Mouse (Mus musculus) neural tube, embryonic 12.5 days (tissue): ENCODE results near the gene Sh2b1. TPM values are rescaled to one million over a fixed set of nuclear protein-coding genes. Genes with fewer than 3 reads are reported as not detected.

Source experiments
- ATAC-seq: fragments of 200-750 bp; cut with Nextera tagmentation; 2 replicates; pipeline ENCODE4 v1.8.0; 2017; ENCODE audit warnings: low read depth, mild to moderate bottlenecking, moderate TSS enrichment, moderate library complexity; ENCODE audit not compliant: low FRiP score
- H3K27ac ChIP-seq: fragments of 300-500 bp; sonication (generic); 2 replicates; pipeline ENCODE4 v1.5.1; 2016
- H3K27me3 ChIP-seq: fragments of 300-500 bp; sonication (generic); replicated peaks from 2 replicates; pipeline ENCODE4 v1.6.1; 2016; ENCODE audit warnings: mild to moderate bottlenecking
- H3K36me3 ChIP-seq: fragments of 300-500 bp; sonication (generic); 2 replicates; pipeline ENCODE4 v1.6.1; 2016; ENCODE audit warnings: mild to moderate bottlenecking
- H3K4me1 ChIP-seq: fragments of 300-500 bp; sonication (generic); 2 replicates; pipeline ENCODE4 v1.6.1; 2016
- H3K4me2 ChIP-seq: fragments of 300-500 bp; sonication (generic); replicated peaks from 2 replicates; pipeline ENCODE4 v1.6.1; 2016; ENCODE audit warnings: mild to moderate bottlenecking
- H3K4me3 ChIP-seq: fragments of 300-500 bp; sonication (generic); 2 replicates; pipeline ENCODE4 v1.5.1; 2016
- H3K9ac ChIP-seq: fragments of 300-500 bp; sonication (generic); 2 replicates; pipeline ENCODE4 v1.6.1; 2016; ENCODE audit warnings: mild to moderate bottlenecking
- H3K9me3 ChIP-seq: fragments of 300-500 bp; sonication (generic); 2 replicates; pipeline ENCODE4 v1.6.1; 2016; ENCODE audit warnings: mild to moderate bottlenecking
- WGBS: fragments of 180-500 bp; shearing (Covaris S2); methylation state at CpG from one replicate; pipeline ENCODE4 v1.1.7; 2016; 5-methylcytosine and 5-hydroxymethylcytosine counted together
- polyA plus RNA-seq: library from polyadenylated mRNA; unstranded; fragments of >200 nt; fragmentation: Nextera tagmentation; extraction: Ambion mirVana; gene quantifications from 2 replicates; pipeline ENCODE4 v1.2.1, GENCODE M21; 2016

The Sh2b1 gene
- polyA plus RNA-seq, 1 experiment from 2014 or later: 62.9 TPM

GRCm38 (mm10) chr7:126472713-126473112 is 2.5 kb downstream of the Sh2b1 start:
- H3K27ac ChIP-seq: no peak overlapping the region
- 92% methylated on average over 16 of the region's 16 CpGs for WGBS

GRCm38 (mm10) chr7:126472306-126472705 is 2.9 kb downstream of the Sh2b1 start:
- peaks cover 16% of the 10 kb centered on the region for H3K4me1 ChIP-seq
- 89% methylated on average over 13 of the region's 13 CpGs for WGBS
- no peak overlapping the region for H3K4me2 ChIP-seq
- no peak overlapping the region for H3K27ac ChIP-seq
- no peaks in the 10 kb centered on the region for H3K27me3 ChIP-seq
- no peak overlapping the region for H3K9ac ChIP-seq
- peaks cover 56% of the 10 kb centered on the region for H3K36me3 ChIP-seq
- ATAC-seq: no peak
- no peaks in the 10 kb centered on the region for H3K9me3 ChIP-seq
- no peak overlapping the region for H3K4me3 ChIP-seq

More at GRCm38 (mm10) chr7:126472713-126473112, 2.5 kb downstream of the Sh2b1 start:
- Histone ChIP-seq H3K4me3 (no peak overlapping the region), H3K9me3 (no peaks in the 10 kb centered on the region), H3K36me3 (peaks cover 52% of the 10 kb centered on the region), H3K27me3 (no peaks in the 10 kb centered on the region), H3K4me1 (peaks cover 16% of the 10 kb centered on the region), H3K9ac (no peak overlapping the region), H3K4me2 (no peak overlapping the region)
- no peak for ATAC-seq

GRCm38 (mm10) chr7:126471853-126472252 is 3.4 kb downstream of the Sh2b1 start:
- Histone ChIP-seq H3K9ac (no peak overlapping the region), H3K36me3 (peaks cover 60% of the 10 kb centered on the region)

GRCm38 (mm10) chr7:126471361-126471760 is 3.9 kb downstream of the Sh2b1 start:
- Histone ChIP-seq H3K27ac (no peak overlapping the region), H3K4me1 (peaks cover 16% of the 10 kb centered on the region), H3K4me3 (no peak overlapping the region), H3K27me3 (no peaks in the 10 kb centered on the region), H3K9me3 (no peaks in the 10 kb centered on the region), H3K4me2 (no peak overlapping the region), H3K9ac (no peak overlapping the region), H3K36me3 (peaks cover 65% of the 10 kb centered on the region)
- 93% methylated on average over 5 of the region's 5 CpGs for WGBS
- no peak for ATAC-seq

More at GRCm38 (mm10) chr7:126471853-126472252, 3.4 kb downstream of the Sh2b1 start:
- H3K4me2 ChIP-seq: no peak overlapping the region
- ATAC-seq: no peak
- WGBS: 94% methylated on average over 4 of the region's 4 CpGs
- H3K27ac ChIP-seq: no peak overlapping the region
- no peaks in the 10 kb centered on the region for H3K27me3 ChIP-seq
- H3K4me3 ChIP-seq: no peak overlapping the region
- H3K9me3 ChIP-seq: no peaks in the 10 kb centered on the region
- H3K4me1 ChIP-seq: peaks cover 16% of the 10 kb centered on the region

- peaks cover 12% of the 10 kb centered on the region for H3K4me1 ChIP-seq
- 89% methylated on average over 6 of the region's 6 CpGs for WGBS
- peaks cover 67% of the 10 kb centered on the region for H3K36me3 ChIP-seq
Measured at GRCm38 (mm10) chr7:126470077-126470476, 5.1 kb downstream of the Sh2b1 start.

GRCm38 (mm10) chr7:126467834-126468627 is 7.2 kb downstream of the Sh2b1 start:
- no peak for ATAC-seq

More at GRCm38 (mm10) chr7:126470077-126470476, 5.1 kb downstream of the Sh2b1 start:
- Histone ChIP-seq H3K9ac (no peak overlapping the region), H3K27ac (no peak overlapping the region), H3K9me3 (no peaks in the 10 kb centered on the region), H3K27me3 (no peaks in the 10 kb centered on the region), H3K4me3 (no peak overlapping the region), H3K4me2 (no peak overlapping the region)
- no peak for ATAC-seq

GRCm38 (mm10) chr7:126467271-126467670 is 8.0 kb downstream of the Sh2b1 start:
- Histone ChIP-seq H3K4me2 (no peak overlapping the region), H3K4me3 (no peak overlapping the region), H3K9me3 (no peaks in the 10 kb centered on the region), H3K4me1 (no peaks in the 10 kb centered on the region), H3K27ac (no peak overlapping the region), H3K36me3 (peaks cover 61% of the 10 kb centered on the region), H3K27me3 (no peaks in the 10 kb centered on the region), H3K9ac (no peak overlapping the region)
- WGBS: 72% methylated on average over 5 of the region's 5 CpGs
- no peak for ATAC-seq

More at GRCm38 (mm10) chr7:126467834-126468627, 7.2 kb downstream of the Sh2b1 start:
- Histone ChIP-seq H3K4me1 (no peaks in the 10 kb centered on the region), H3K27me3 (no peaks in the 10 kb centered on the region), H3K27ac (no peak overlapping the region), H3K4me3 (no peak overlapping the region), H3K36me3 (peaks cover 67% of the 10 kb centered on the region), H3K9ac (no peak overlapping the region), H3K9me3 (no peaks in the 10 kb centered on the region), H3K4me2 (no peak overlapping the region)
- 92% methylated on average over 18 of the region's 18 CpGs for WGBS

GRCm38 (mm10) chr7:126466707-126467106 is 8.5 kb downstream of the Sh2b1 start:
- ATAC-seq: no peak
- H3K4me3 ChIP-seq: no peak overlapping the region
- H3K36me3 ChIP-seq: peaks cover 56% of the 10 kb centered on the region
- H3K4me1 ChIP-seq: no peaks in the 10 kb centered on the region
- no peak overlapping the region for H3K4me2 ChIP-seq
- no peaks in the 10 kb centered on the region for H3K27me3 ChIP-seq
- 95% methylated on average over 5 of the region's 5 CpGs for WGBS
- H3K27ac ChIP-seq: no peak overlapping the region
- H3K9me3 ChIP-seq: no peaks in the 10 kb centered on the region
- no peak overlapping the region for H3K9ac ChIP-seq

- 76% methylated on average over 9 of the region's 9 CpGs for WGBS
- Histone ChIP-seq H3K4me3 (no peak overlapping the region), H3K27me3 (no peaks in the 10 kb centered on the region), H3K9ac (no peak overlapping the region), H3K4me2 (no peak overlapping the region), H3K36me3 (peaks cover 50% of the 10 kb centered on the region), H3K4me1 (no peaks in the 10 kb centered on the region), H3K27ac (no peak overlapping the region), H3K9me3 (no peaks in the 10 kb centered on the region)
- ATAC-seq: no peak
Measured at GRCm38 (mm10) chr7:126466116-126466515, 9.1 kb downstream of the Sh2b1 start.

- Histone ChIP-seq H3K9ac (no peak overlapping the region), H3K36me3 (peaks cover 43% of the 10 kb centered on the region), H3K27me3 (no peaks in the 10 kb centered on the region), H3K27ac (no peak overlapping the region), H3K4me2 (no peak overlapping the region), H3K4me3 (no peak overlapping the region), H3K4me1 (no peaks in the 10 kb centered on the region), H3K9me3 (no peaks in the 10 kb centered on the region)
- no peak for ATAC-seq
- 58% methylated on average over 7 of the region's 7 CpGs for WGBS
Measured at GRCm38 (mm10) chr7:126465246-126466030, 9.8 kb downstream of the Sh2b1 start.

GRCm38 (mm10) chr7:126464836-126465235 is 10.4 kb downstream of the Sh2b1 start:
- Histone ChIP-seq H3K4me2 (no peak overlapping the region), H3K27ac (no peak overlapping the region), H3K4me1 (no peaks in the 10 kb centered on the region), H3K4me3 (no peak overlapping the region), H3K27me3 (no peaks in the 10 kb centered on the region), H3K9ac (no peak overlapping the region), H3K36me3 (peaks cover 37% of the 10 kb centered on the region), H3K9me3 (no peaks in the 10 kb centered on the region)
- no peak for ATAC-seq
- 43% methylated on average over 5 of the region's 5 CpGs for WGBS

GRCm38 (mm10) chr7:126464121-126464520 is 11.1 kb downstream of the Sh2b1 start:
- no peak overlapping the region for H3K4me2 ChIP-seq
- H3K27me3 ChIP-seq: no peaks in the 10 kb centered on the region
- peaks cover 30% of the 10 kb centered on the region for H3K36me3 ChIP-seq
- H3K9me3 ChIP-seq: no peaks in the 10 kb centered on the region
- no peak for ATAC-seq
- H3K27ac ChIP-seq: no peak overlapping the region
- no peak overlapping the region for H3K4me3 ChIP-seq
- H3K4me1 ChIP-seq: no peaks in the 10 kb centered on the region
- WGBS: 56% methylated on average over 4 of the region's 4 CpGs
- H3K9ac ChIP-seq: no peak overlapping the region
